Mouse (Mus musculus) induced T-regulatory cell, adult 2 months (primary cell): Measurements from ENCODE around the gene Fsd1l.

Source experiments
- DNase-seq: peaks from one replicate; pipeline ENCODE4 v3.0.0-alpha.2; 2012; ENCODE audit warnings: low read depth

Fsd1l gene

GRCm38 (mm10) chr4:53738956-53739616 lies 107.8 kb downstream of the Fsd1l start:
- DNase-seq: peak; percentile 65

GRCm38 (mm10) chr4:53749831-53750230 lies 118.6 kb downstream of the Fsd1l start:
- no peak for DNase-seq

DNA sequence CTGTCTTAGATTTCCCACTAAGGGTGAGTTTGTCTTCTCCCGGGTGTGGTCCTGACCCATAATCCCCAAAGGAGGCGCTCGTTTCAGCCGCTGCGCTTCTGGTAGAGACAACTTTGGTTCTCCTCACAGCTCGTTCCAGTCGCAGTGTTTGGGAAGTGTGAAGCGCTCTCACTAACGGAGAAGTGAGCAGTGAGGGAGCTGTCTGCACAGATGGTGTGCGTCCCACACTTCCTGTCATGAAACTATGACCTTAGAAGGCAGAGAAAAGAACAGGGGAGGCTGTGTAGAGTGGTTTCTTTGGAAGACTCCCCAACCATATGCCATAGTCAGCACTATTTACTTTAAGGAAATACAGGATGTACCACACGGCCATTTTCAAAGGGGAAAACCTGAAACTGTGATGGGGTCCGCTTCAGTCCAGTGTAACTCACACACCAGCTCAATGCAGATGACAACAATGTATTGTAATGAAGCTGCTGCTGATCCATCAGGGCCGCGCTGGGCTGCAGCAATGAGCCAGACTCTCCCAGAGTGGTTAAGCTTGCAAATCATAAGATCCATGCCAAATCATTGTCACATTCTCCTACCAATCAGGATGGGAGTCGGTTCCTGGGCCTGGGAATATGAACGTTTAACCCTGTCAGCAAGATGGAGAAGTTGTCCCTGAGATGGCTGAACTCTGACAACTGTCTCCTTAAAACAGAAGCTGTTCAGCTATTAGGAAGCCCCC lies 119.3 kb downstream of the Fsd1l start:
- DNase-seq: no peak
